Mouse (Mus musculus): ENCODE results near the gene Ccnjl.

Gene Ccnjl

GRCm38 (mm10) chr11:43624341-43624740 is 95.8 kb downstream of the Ccnjl start:
- no peak for DNase-seq (ENCODE audit: low read depth, low spot score)

- peak; percentile 84 for DNase-seq (ENCODE audit: low read depth, low spot score)
These were observed 97.8 kb downstream of the Ccnjl start for GRCm38 (mm10) chr11:43626300-43626926.

- no peak for DNase-seq (ENCODE audit: low read depth, low spot score)
These were observed 98.5 kb downstream of the Ccnjl start for GRCm38 (mm10) chr11:43626927-43627645.

GRCm38 (mm10) chr11:43631645-43632044 is 103.1 kb downstream of the Ccnjl start:
- no peak for DNase-seq (ENCODE audit: low read depth, low spot score)

DNA sequence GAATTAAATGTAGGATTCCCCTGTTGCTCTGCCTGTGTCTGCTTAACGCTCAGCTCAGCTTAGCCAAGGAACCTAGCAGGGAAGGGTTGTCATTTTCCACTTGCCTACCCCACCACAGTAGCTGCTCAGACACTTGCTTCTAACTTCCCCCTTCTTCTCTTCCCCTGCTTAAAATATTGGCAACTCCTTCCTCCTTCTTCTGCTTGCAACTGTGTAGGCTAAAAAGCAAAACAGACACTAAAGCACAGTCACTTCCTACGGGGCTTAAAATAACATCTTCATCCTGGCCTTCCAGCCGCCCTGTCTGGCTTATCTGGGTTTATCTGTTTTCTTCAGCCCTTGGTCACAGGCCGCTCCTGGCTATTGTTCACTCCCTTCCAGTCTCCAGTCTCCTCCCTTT is 104.0 kb downstream of the Ccnjl start:
- no peak for DNase-seq (ENCODE audit: low read depth, low spot score)

GRCm38 (mm10) chr11:43633165-43633564 is 104.6 kb downstream of the Ccnjl start:
- no peak for DNase-seq (ENCODE audit: low read depth, low spot score)

DNA sequence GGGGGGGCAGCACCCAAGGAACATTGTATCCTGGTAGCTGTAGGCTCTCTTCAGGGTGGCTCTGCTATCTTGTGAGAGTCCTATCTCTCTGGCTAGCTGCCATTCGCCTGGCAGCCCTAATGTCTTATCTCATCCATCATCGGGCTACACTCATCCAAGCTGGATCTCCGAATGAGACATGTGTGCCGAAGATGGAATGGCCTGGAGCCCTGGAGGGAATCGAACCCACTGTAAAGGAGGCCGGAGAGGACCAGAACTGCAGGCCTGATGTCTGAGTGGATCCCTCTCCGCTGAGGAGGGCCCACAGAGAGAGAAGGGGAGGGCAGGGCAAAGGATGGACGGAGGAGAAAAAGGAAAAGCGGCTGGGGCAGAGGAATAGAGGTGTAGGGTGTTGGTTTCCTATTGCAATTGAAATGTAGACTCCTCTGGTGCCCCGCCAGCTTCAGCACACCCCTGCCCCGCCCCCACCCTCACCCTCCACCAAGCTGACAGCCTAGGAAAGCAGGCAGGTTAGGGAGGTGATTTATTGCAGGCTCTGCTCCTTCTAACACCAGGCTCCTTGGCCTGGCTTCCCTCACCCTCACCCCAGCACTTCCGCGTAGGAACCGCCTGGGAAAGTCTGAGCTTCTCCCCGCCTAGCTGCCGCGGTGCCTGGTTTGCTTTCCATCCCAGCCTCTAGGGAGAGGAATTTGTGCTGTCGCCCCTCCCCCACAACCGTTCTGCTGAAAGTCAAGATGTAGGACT is 105.2 kb downstream of the Ccnjl start:
- DNase-seq (ENCODE audit: low read depth, low spot score) = peak; percentile 97

Measured in R1 (cell line).